Mouse (Mus musculus): ENCODE measurements around the gene Plac1.
"Not testable (repeated sequence)": the region's sequence is repeated elsewhere in the genome, so short reads cannot be mapped to it uniquely, and the experiment has no call there.

Gene Plac1

GRCm38 (mm10) chrX:53046033-53046432 lies 193.9 kb downstream of the Plac1 start:
- no peak for DNase-seq (ENCODE audit: low spot score)

GRCm38 (mm10) chrX:53045187-53045903 lies 194.6 kb downstream of the Plac1 start:
- DNase-seq (ENCODE audit: low spot score) = no peak

GRCm38 (mm10) chrX:53041006-53041405 lies 198.9 kb downstream of the Plac1 start:
- no peak for DNase-seq (ENCODE audit: low spot score)

GRCm38 (mm10) chrX:53040138-53040537 lies 199.8 kb downstream of the Plac1 start:
- no peak for DNase-seq (ENCODE audit: low spot score)

- DNase-seq (ENCODE audit: low spot score) = no peak
Observed at GRCm38 (mm10) chrX:53039651-53040050, 200.3 kb downstream of the Plac1 start.

- DNase-seq (ENCODE audit: low spot score) = no peak
Observed at GRCm38 (mm10) chrX:53038194-53038593, 201.7 kb downstream of the Plac1 start.

GRCm38 (mm10) chrX:53029559-53029958 lies 210.4 kb downstream of the Plac1 start:
- DNase-seq (ENCODE audit: low spot score) = no peak

GRCm38 (mm10) chrX:53025471-53026223 lies 214.3 kb downstream of the Plac1 start:
- no peak for DNase-seq (ENCODE audit: low spot score)

- not testable (repeated sequence) for DNase-seq (ENCODE audit: low spot score)
Observed at GRCm38 (mm10) chrX:53024268-53024667, 215.6 kb downstream of the Plac1 start.

- no peak for DNase-seq (ENCODE audit: low spot score)
Observed at GRCm38 (mm10) chrX:53023021-53023420, 216.9 kb downstream of the Plac1 start.
